ENCODE assay signal across 10 mouse cellular contexts in genomic region chr8:70122863-70123262, GRCm38 (mm10). TPM values are rescaled to one million over a fixed set of nuclear protein-coding genes. Genes with fewer than 3 reads are reported as not detected.
DNase-seq lines count a peak whose midpoint lies in the region; ATAC-seq and TF ChIP-seq lines count a peak whose summit lies in the region.
"Had no signal": no experiment of that assay in that cellular context is flagged by ENCODE, and none has a peak within 500 bp of the region (broad histone marks: within the 10 kb centered on the region; RNA-seq: fewer than 3 reads in every experiment).

No protein-coding gene starts in this region.

- TF ChIP-seq CTCF in kidney, postnatal 0 days (IDR thresholded peaks at IDR 0.05; ENCODE audit: low read depth): peak; percentile 61
- TF ChIP-seq CTCF in cortical plate, adult 2 months (IDR thresholded peaks at IDR 0.05; ENCODE audit: extremely low read depth, insufficient read depth, low read length): peak; percentile 50
- peak; percentile 68 for TF ChIP-seq CTCF in stomach, postnatal 0 days (IDR thresholded peaks at IDR 0.05; ENCODE audit: low read depth)

- H3K4me1 ChIP-seq in kidney, postnatal 0 days (replicated peaks; ENCODE audit: insufficient read depth, low read length): no peaks in the 10 kb centered on the region
- no peaks in the 10 kb centered on the region for H3K4me1 ChIP-seq in kidney, embryonic 14.5 days (ENCODE audit: control insufficient read depth, insufficient read depth, low read length)
- H3K4me1 ChIP-seq in cortical plate, adult 2 months (ENCODE audit: control insufficient read depth, insufficient read depth, low read length): peaks cover 2% of the 10 kb centered on the region; the same call in 1 of the 2 replicates
- H3K4me1 ChIP-seq in stomach, postnatal 0 days (replicated peaks; ENCODE audit: control insufficient read depth, insufficient read depth): no peaks in the 10 kb centered on the region
- peaks cover 12% of the 10 kb centered on the region for H3K4me1 ChIP-seq in hindbrain, embryonic 16.5 days (ENCODE audit: control insufficient read depth, insufficient read depth, low read depth, low read length)
- H3K4me1 ChIP-seq: liver, embryonic 15.5 days had no signal

- H3K4me3 ChIP-seq in kidney, postnatal 0 days (replicated peaks; ENCODE audit: low read depth, low read length): no peak overlapping the region
- no peak overlapping the region for H3K4me3 ChIP-seq in kidney, embryonic 14.5 days (ENCODE audit: low read length)
- no peak overlapping the region for H3K4me3 ChIP-seq in cortical plate, adult 2 months (ENCODE audit: insufficient read depth, low read length)
- H3K4me3 ChIP-seq in stomach, postnatal 0 days (ENCODE audit: low read depth, low read length): no peak overlapping the region
- no peak overlapping the region for H3K4me3 ChIP-seq in hindbrain, embryonic 16.5 days (ENCODE audit: low read length)
- H3K4me3 ChIP-seq: liver, embryonic 15.5 days; neural tube, embryonic 12.5 days had no signal

- WGBS in kidney, postnatal 0 days: 51% methylated on average over 2 of the region's 2 CpGs
- WGBS in kidney, embryonic 14.5 days: 46% methylated on average over 2 of the region's 2 CpGs
- WGBS in stomach, postnatal 0 days: 50% methylated on average over 2 of the region's 2 CpGs
- 60% methylated on average over 2 of the region's 2 CpGs for WGBS in hindbrain, embryonic 16.5 days

- H3K36me3 ChIP-seq in kidney, postnatal 0 days (ENCODE audit: insufficient read depth, low read length): no peaks in the 10 kb centered on the region
- H3K36me3 ChIP-seq in kidney, embryonic 14.5 days (ENCODE audit: control insufficient read depth, insufficient read depth, low read length): no peaks in the 10 kb centered on the region
- no peaks in the 10 kb centered on the region for H3K36me3 ChIP-seq in stomach, postnatal 0 days (ENCODE audit: control insufficient read depth, insufficient read depth, low read length)
- H3K36me3 ChIP-seq in hindbrain, embryonic 16.5 days (ENCODE audit: control insufficient read depth, insufficient read depth, low read length): no peaks in the 10 kb centered on the region
- H3K36me3 ChIP-seq: liver, embryonic 15.5 days; neural tube, embryonic 12.5 days had no signal

- H3K9me3 ChIP-seq in kidney, postnatal 0 days (replicated peaks; ENCODE audit: low read length): no peaks in the 10 kb centered on the region
- H3K9me3 ChIP-seq in kidney, embryonic 14.5 days (ENCODE audit: control insufficient read depth, low read length): no peaks in the 10 kb centered on the region
- no peaks in the 10 kb centered on the region for H3K9me3 ChIP-seq in stomach, postnatal 0 days (ENCODE audit: control insufficient read depth, low read length)
- H3K9me3 ChIP-seq in hindbrain, embryonic 16.5 days (ENCODE audit: control insufficient read depth, low read length): no peaks in the 10 kb centered on the region
- H3K9me3 ChIP-seq: liver, embryonic 15.5 days; neural tube, embryonic 12.5 days had no signal

- H3K4me2 ChIP-seq in kidney, postnatal 0 days (ENCODE audit: low read length): no peak overlapping the region
- H3K4me2 ChIP-seq in kidney, embryonic 14.5 days (replicated peaks; ENCODE audit: low read depth, low read length): no peak overlapping the region
- H3K4me2 ChIP-seq in stomach, postnatal 0 days (replicated peaks; ENCODE audit: low read depth): no peak overlapping the region
- H3K4me2 ChIP-seq in hindbrain, embryonic 16.5 days (ENCODE audit: low read length): no peak overlapping the region
- H3K4me2 ChIP-seq: liver, embryonic 15.5 days; neural tube, embryonic 12.5 days had no signal

- no peak overlapping the region for H3K9ac ChIP-seq in kidney, postnatal 0 days (ENCODE audit: low read depth, low read length)
- H3K9ac ChIP-seq in kidney, embryonic 14.5 days (ENCODE audit: low read depth, low read length): no peak overlapping the region
- H3K9ac ChIP-seq in stomach, postnatal 0 days (ENCODE audit: low read length): no peak overlapping the region
- no peak overlapping the region for H3K9ac ChIP-seq in hindbrain, embryonic 16.5 days (ENCODE audit: low read depth, low read length)
- H3K9ac ChIP-seq: liver, embryonic 15.5 days; neural tube, embryonic 12.5 days had no signal

- peaks cover 18% of the 10 kb centered on the region for H3K27me3 ChIP-seq in kidney, postnatal 0 days (ENCODE audit: insufficient read depth, low read length)
- peaks cover 30% of the 10 kb centered on the region for H3K27me3 ChIP-seq in kidney, embryonic 14.5 days (ENCODE audit: control insufficient read depth, insufficient read depth, low read length)
- H3K27me3 ChIP-seq in stomach, postnatal 0 days (ENCODE audit: control insufficient read depth, insufficient read depth, low read length): no peaks in the 10 kb centered on the region
- H3K27me3 ChIP-seq in hindbrain, embryonic 16.5 days (replicated peaks; ENCODE audit: control insufficient read depth, insufficient read depth, low read length): no peaks in the 10 kb centered on the region

- no peak for TF ChIP-seq POLR2A in cortical plate, adult 2 months (IDR thresholded peaks at IDR 0.05; ENCODE audit: extremely low read depth, insufficient read depth, low read length)

- TF ChIP-seq EP300 in stomach, postnatal 0 days (optimal IDR thresholded peaks at IDR 0.05): no peak

- H3K27ac ChIP-seq in kidney, postnatal 0 days: no peak overlapping the region
- H3K27ac ChIP-seq in kidney, embryonic 14.5 days (ENCODE audit: low read depth, low read length): no peak overlapping the region
- no peak overlapping the region for H3K27ac ChIP-seq in cortical plate, adult 2 months (ENCODE audit: insufficient read depth, low read length)
- no peak overlapping the region for H3K27ac ChIP-seq in stomach, postnatal 0 days (replicated peaks)
- no peak overlapping the region for H3K27ac ChIP-seq in hindbrain, embryonic 16.5 days (ENCODE audit: low read depth, low read length)
- H3K27ac ChIP-seq: liver, embryonic 15.5 days; neural tube, embryonic 12.5 days had no signal

- peak; percentile 11 for DNase-seq in kidney, postnatal 0 days (ENCODE audit: low spot score)
- peak; percentile 40 for DNase-seq in thymus, postnatal 4 days
- DNase-seq in thymus, postnatal 14 days: no peak
- DNase-seq in stomach, postnatal 0 days (ENCODE audit: low spot score): no peak
- DNase-seq in gastrocnemius, postnatal 10 days: no peak

- peak; percentile 37; the same call in 1 of the 2 replicates for ATAC-seq in kidney, postnatal 0 days (replicated peaks; ENCODE audit: low FRiP score, low read depth)
- no peak for ATAC-seq in kidney, embryonic 14.5 days (ENCODE audit: low FRiP score, low TSS enrichment)
- 0 out of 2 replicates have a peak, but pooled peaks have one; percentile 36 for ATAC-seq in stomach, postnatal 0 days (ENCODE audit: low FRiP score, low TSS enrichment)
- ATAC-seq in hindbrain, embryonic 16.5 days: no peak

RNA-seq across cellular contexts. Expression of gene Ncan, which starts 2.2 kb away (rescaled TPM):
- polyA plus RNA-seq in kidney, postnatal 0 days (2015; fragmentation: Nextera tagmentation; extraction: Ambion mirVana): 0.03 TPM in 2 replicates
- polyA plus RNA-seq in kidney, embryonic 14.5 days (2014; fragmentation: Nextera tagmentation; extraction: Ambion mirVana): 0.07 and 0.19 TPM in 2 replicates
- 79.0 and 82.5 TPM in 2 replicates for polyA plus RNA-seq in cortical plate, adult 2 months (2012; rRNA removed)
- 0.17 and 0.27 TPM in 2 replicates for polyA plus RNA-seq in stomach, postnatal 0 days (2015; fragmentation: Nextera tagmentation; extraction: Ambion mirVana)
- polyA plus RNA-seq in hindbrain, embryonic 16.5 days (2015; fragmentation: Nextera tagmentation; extraction: Ambion mirVana): 178 and 200 TPM in 2 replicates
- total RNA-seq in gastrocnemius, postnatal 10 days (2021): under 1 TPM; 0.61 to 0.81 TPM

RNA-seq across cellular contexts. Expression of gene Nr2c2ap, which starts 8.3 kb away (rescaled TPM):
- polyA plus RNA-seq in kidney, postnatal 0 days (2015; fragmentation: Nextera tagmentation; extraction: Ambion mirVana): 30.1 and 34.1 TPM in 2 replicates
- polyA plus RNA-seq in kidney, embryonic 14.5 days (2014; fragmentation: Nextera tagmentation; extraction: Ambion mirVana): 25.5 and 40.7 TPM in 2 replicates
- 22.5 and 25.2 TPM in 2 replicates for polyA plus RNA-seq in cortical plate, adult 2 months (2012; rRNA removed)
- polyA plus RNA-seq in stomach, postnatal 0 days (2015; fragmentation: Nextera tagmentation; extraction: Ambion mirVana): 31.9 and 33.6 TPM in 2 replicates
- polyA plus RNA-seq in hindbrain, embryonic 16.5 days (2015; fragmentation: Nextera tagmentation; extraction: Ambion mirVana): 46.7 and 51.6 TPM in 2 replicates
- total RNA-seq in gastrocnemius, postnatal 10 days (2021): 1 to 10 TPM; 6.3 to 7.1 TPM

RNA-seq across cellular contexts. Expression of gene Rfxank, which starts 16.1 kb away (rescaled TPM):
- polyA plus RNA-seq in kidney, postnatal 0 days (2015; fragmentation: Nextera tagmentation; extraction: Ambion mirVana): 13.4 and 13.7 TPM in 2 replicates
- polyA plus RNA-seq in kidney, embryonic 14.5 days (2014; fragmentation: Nextera tagmentation; extraction: Ambion mirVana): 18.6 and 19.6 TPM in 2 replicates
- polyA plus RNA-seq in cortical plate, adult 2 months (2012; rRNA removed): 18.0 and 18.5 TPM in 2 replicates
- polyA plus RNA-seq in stomach, postnatal 0 days (2015; fragmentation: Nextera tagmentation; extraction: Ambion mirVana): 8.9 and 9.8 TPM in 2 replicates
- 12.3 and 12.5 TPM in 2 replicates for polyA plus RNA-seq in hindbrain, embryonic 16.5 days (2015; fragmentation: Nextera tagmentation; extraction: Ambion mirVana)
- 10 to 100 TPM in 1 of 2 experiments, 1 to 10 TPM in 1; 8.2 to 10.1 TPM for total RNA-seq in gastrocnemius, postnatal 10 days (2021)

RNA-seq across cellular contexts. Expression of gene Borcs8, which starts 16.4 kb away (rescaled TPM):
- polyA plus RNA-seq in kidney, postnatal 0 days (2015; fragmentation: Nextera tagmentation; extraction: Ambion mirVana): 48.3 and 49.3 TPM in 2 replicates
- 49.6 and 64.5 TPM in 2 replicates for polyA plus RNA-seq in kidney, embryonic 14.5 days (2014; fragmentation: Nextera tagmentation; extraction: Ambion mirVana)
- polyA plus RNA-seq in cortical plate, adult 2 months (2012; rRNA removed): 107 and 108 TPM in 2 replicates
- polyA plus RNA-seq in stomach, postnatal 0 days (2015; fragmentation: Nextera tagmentation; extraction: Ambion mirVana): 30.1 and 30.5 TPM in 2 replicates
- polyA plus RNA-seq in hindbrain, embryonic 16.5 days (2015; fragmentation: Nextera tagmentation; extraction: Ambion mirVana): 56.4 and 57.1 TPM in 2 replicates
- total RNA-seq in gastrocnemius, postnatal 10 days (2021): 10 to 100 TPM; 17.0 to 23.9 TPM

RNA-seq across cellular contexts. Expression of gene Mef2b, which starts 16.6 kb away (rescaled TPM):
- 0.28 and 0.37 TPM in 2 replicates for polyA plus RNA-seq in kidney, postnatal 0 days (2015; fragmentation: Nextera tagmentation; extraction: Ambion mirVana)
- 0.30 and 0.97 TPM in 2 replicates for polyA plus RNA-seq in kidney, embryonic 14.5 days (2014; fragmentation: Nextera tagmentation; extraction: Ambion mirVana)
- 0.17 and 0.19 TPM in 2 replicates for polyA plus RNA-seq in cortical plate, adult 2 months (2012; rRNA removed)
- 0.10 TPM in 1 of 2 replicates, not detected in the other for polyA plus RNA-seq in stomach, postnatal 0 days (2015; fragmentation: Nextera tagmentation; extraction: Ambion mirVana)
- 0.85 and 1.2 TPM in 2 replicates for polyA plus RNA-seq in hindbrain, embryonic 16.5 days (2015; fragmentation: Nextera tagmentation; extraction: Ambion mirVana)
- under 1 TPM; 0.35 to 0.45 TPM for total RNA-seq in gastrocnemius, postnatal 10 days (2021)
- polyA plus RNA-seq: liver, embryonic 15.5 days had no signal

Comparison
In these comparisons a context has a peak if more than half of its experiments do, and no peak if none do; other contexts are left out.
1. ATAC-seq: peak in kidney, postnatal 0 days (single experiment) and stomach, postnatal 0 days (single experiment); none in kidney, embryonic 14.5 days (single experiment) and hindbrain, embryonic 16.5 days (single experiment).
2. DNase-seq: peak in kidney, postnatal 0 days (single experiment) and thymus, postnatal 4 days (single experiment); none in thymus, postnatal 14 days (single experiment), stomach, postnatal 0 days (single experiment) and gastrocnemius, postnatal 10 days (single experiment).
3. RNA of gene Ncan, which starts 2.2 kb away (polyA plus RNA-seq): 178 to 200 TPM in hindbrain, embryonic 16.5 days and 79.0 to 82.5 TPM in cortical plate, adult 2 months; 0.07 to 0.19 TPM in kidney, embryonic 14.5 days, 0.17 to 0.27 TPM in stomach, postnatal 0 days and 0.03 TPM in kidney, postnatal 0 days; every median in the first group is over 10 times any median in the second.
4. Peak in every context shown above with its lines, with median percentiles within 50 percentile points of each other: CTCF ChIP-seq.